Mouse (Mus musculus): ENCODE measurements around the gene Smyd4. TPM values are rescaled to one million over a fixed set of nuclear protein-coding genes. Genes with fewer than 3 reads are reported as not detected.

The Smyd4 gene
- total RNA-seq, 2 experiments from 2014 or later, result 2.5 to 4.4 TPM

GRCm38 (mm10) chr11:75452812-75453557 is 104.8 kb downstream of the Smyd4 start:
- DNase-seq, result no peak

GRCm38 (mm10) chr11:75453991-75454930 is 106.0 kb downstream of the Smyd4 start, which contains the start of gene Wdr81:
Wdr81 (minus strand) TSS chr11:75454717.
- peak; percentile 88 for DNase-seq

Small RNA genes lying within 50 kb of the gene (microRNA-seq; reads per million reads assigned to microRNA genes)
- gene Gm47300 (ENCODE audit: borderline replicate concordance in 2 of 2), result 0 reads per million in 2 experiments

Other genes starting within 250 kb of the Smyd4 start
- gene Hic1, start 178.9 kb upstream of the Smyd4 start, total RNA-seq (2021), result 1 to 10 TPM; 5.7 to 5.9 TPM
- gene Ovca2, start 169.6 kb upstream of the Smyd4 start, total RNA-seq (2021), result 1 to 10 TPM; 2.8 to 3.3 TPM
- gene Dph1, start 157.2 kb upstream of the Smyd4 start, total RNA-seq (2021), result 1 to 10 TPM; 5.6 to 5.8 TPM
- 1 to 10 TPM in 1 of 2 experiments, under 1 TPM in 1; 1.00 to 1.7 TPM for gene Rtn4rl1, start 154.7 kb upstream of the Smyd4 start, total RNA-seq (2021)
- 10 to 100 TPM; 54.8 to 57.9 TPM for gene Rpa1, start 109 bp upstream of the Smyd4 start, total RNA-seq (2021)
- 10 to 100 TPM; 98.5 to 98.7 TPM for gene Serpinf1, start 74.3 kb downstream of the Smyd4 start, total RNA-seq (2021)
- not detected for gene Serpinf2, start 91.2 kb downstream of the Smyd4 start, total RNA-seq (2021)
- 1 to 10 TPM; 4.7 to 5.7 TPM for gene Wdr81, start 106.3 kb downstream of the Smyd4 start, total RNA-seq (2021)
- gene Tlcd2, start 113.3 kb downstream of the Smyd4 start, total RNA-seq (2021), result 1 to 10 TPM; 3.9 to 6.9 TPM
- 10 to 100 TPM; 56.9 to 59.4 TPM for gene Prpf8, start 138.4 kb downstream of the Smyd4 start, total RNA-seq (2021)
- 10 to 100 TPM; 39.2 to 42.8 TPM for gene Rilp, start 161.7 kb downstream of the Smyd4 start, total RNA-seq (2021)
- gene Scarf1, start 165.1 kb downstream of the Smyd4 start, total RNA-seq (2021), result 1 to 10 TPM; 3.2 to 4.7 TPM
- gene Slc43a2, start 183.3 kb downstream of the Smyd4 start, total RNA-seq (2021), result 10 to 100 TPM; 23.5 to 26.8 TPM
- gene Pitpna, start 239.7 kb downstream of the Smyd4 start, total RNA-seq (2021), result 100 to 1,000 TPM; 123 to 168 TPM